11 mouse cellular contexts compared by ENCODE assay signal in the genomic region with DNA sequence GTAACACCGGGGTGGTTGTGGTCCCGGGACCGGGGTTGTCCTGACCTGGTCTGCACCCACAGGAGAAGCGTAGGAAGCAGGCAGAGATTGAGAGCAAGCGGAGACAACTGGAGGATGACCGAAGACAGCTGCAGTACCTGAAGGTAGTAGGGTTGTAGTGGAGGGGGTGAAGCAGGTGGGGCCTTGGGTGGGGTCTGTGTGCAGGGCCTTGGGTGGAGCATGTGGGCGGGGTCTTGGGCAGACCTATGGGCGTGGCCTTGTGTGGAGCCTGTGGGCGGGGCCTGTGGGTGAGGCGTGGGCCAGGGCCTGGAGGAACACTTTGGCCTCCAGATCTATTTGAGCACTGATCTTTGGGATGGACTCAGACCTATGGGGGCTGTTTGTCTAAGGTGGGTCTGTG. TPM values are rescaled to one million over a fixed set of nuclear protein-coding genes. Genes with fewer than 3 reads are reported as not detected.
DNase-seq lines count a peak whose midpoint lies in the region; ATAC-seq and TF ChIP-seq lines count a peak whose summit lies in the region.
"Had no signal": no experiment of that assay in that cellular context is flagged by ENCODE, and none has a peak within 500 bp of the region (broad histone marks: within the 10 kb centered on the region; RNA-seq: fewer than 3 reads in every experiment).

No protein-coding gene starts in this region.

- H3K27me3 ChIP-seq in kidney, adult 2 months (replicated peaks; ENCODE audit: control insufficient read depth, insufficient read depth, low read length), result no peaks in the 10 kb centered on the region
- no peaks in the 10 kb centered on the region for H3K27me3 ChIP-seq in heart, embryonic 10.5 days (ENCODE audit: insufficient read depth, poor library complexity, severe bottlenecking)
- no peaks in the 10 kb centered on the region for H3K27me3 ChIP-seq in liver, embryonic 11.5 days (replicated peaks; ENCODE audit: control insufficient read depth, insufficient read depth, low read length)

- no peak overlapping the region for H3K9ac ChIP-seq in liver, embryonic 11.5 days (ENCODE audit: low read depth, low read length)

- no peak for TF ChIP-seq CTCF in kidney, adult 2 months (conservative IDR thresholded peaks at IDR 0.05; ENCODE audit: insufficient read depth, insufficient read length, low read depth, low read length)

- peaks cover 14% of the 10 kb centered on the region for H3K4me1 ChIP-seq in kidney, adult 2 months (ENCODE audit: control insufficient read depth, insufficient read depth, low read length)
- H3K4me1 ChIP-seq in heart, embryonic 10.5 days, result peaks cover 60% of the 10 kb centered on the region
- peaks cover 45% of the 10 kb centered on the region for H3K4me1 ChIP-seq in liver, embryonic 11.5 days (replicated peaks; ENCODE audit: control insufficient read depth, insufficient read depth, low read length)

- WGBS in kidney, adult 2 months, result 68% methylated on average over 10 of the region's 10 CpGs
- 71% methylated on average over 10 of the region's 10 CpGs for WGBS in heart, embryonic 10.5 days
- WGBS in liver, embryonic 11.5 days, result 68% methylated on average over 10 of the region's 10 CpGs

- peak overlapping the region; percentile 21; the same call in 1 of the 2 replicates for H3K4me3 ChIP-seq in kidney, adult 2 months (ENCODE audit: insufficient read depth, low read depth, low read length)
- peak overlapping the region; percentile 25 for H3K4me3 ChIP-seq in heart, embryonic 10.5 days
- no peak overlapping the region for H3K4me3 ChIP-seq in liver, embryonic 11.5 days (ENCODE audit: low read depth, low read length)
- H3K4me3 ChIP-seq: erythroblast, embryonic 14.5 days; megakaryocyte, embryonic 14.5 days had no signal

- no peak overlapping the region for H3K4me2 ChIP-seq in liver, embryonic 11.5 days

- H3K9me3 ChIP-seq in heart, embryonic 10.5 days, result no peaks in the 10 kb centered on the region
- H3K9me3 ChIP-seq in liver, embryonic 11.5 days (ENCODE audit: control insufficient read depth, low read length), result no peaks in the 10 kb centered on the region
- H3K9me3 ChIP-seq: G1E; megakaryocyte, embryonic 14.5 days had no signal

- TF ChIP-seq POLR2A in kidney, adult 2 months (IDR thresholded peaks at IDR 0.05; ENCODE audit: low read depth, low read length), result no peak

- peak; percentile 66 for DNase-seq in kidney, adult 2 months
- DNase-seq in kidney, adult 8-10 months, result no peak
- DNase-seq in R1 (ENCODE audit: low read depth, low spot score), result peak; percentile 70
- DNase-seq in heart, embryonic 10.5 days (ENCODE audit: low spot score), result no peak
- no peak for DNase-seq in liver, embryonic 11.5 days (ENCODE audit: low spot score)
- DNase-seq in urinary bladder, postnatal 14 days (ENCODE audit: low spot score), result no peak
- no peak for DNase-seq in frontal cortex, postnatal 36 days (ENCODE audit: low spot score in 2 of 2)

- 0 out of 2 replicates have a peak overlapping the region, but pooled peaks have one; percentile 9 for H3K27ac ChIP-seq in kidney, adult 2 months (ENCODE audit: insufficient read depth, low read depth, low read length)
- peak overlapping the region; percentile 81; the same call in 1 of the 2 replicates for H3K27ac ChIP-seq in heart, embryonic 10.5 days
- no peak overlapping the region; the same call in 1 of the 2 replicates for H3K27ac ChIP-seq in liver, embryonic 11.5 days (ENCODE audit: low read depth, low read length)

- ATAC-seq in liver, embryonic 11.5 days (replicated peaks; ENCODE audit: low FRiP score), result peak; percentile 53; the same call in 1 of the 2 replicates
- no peak for ATAC-seq in erythroblast, adult 5-6 weeks (replicated peaks; ENCODE audit: low FRiP score, poor library complexity, severe bottlenecking)

- H3K36me3 ChIP-seq in kidney, adult 2 months (ENCODE audit: control insufficient read depth, insufficient read depth, low read length), result no peaks in the 10 kb centered on the region; the same call in 1 of the 2 replicates
- H3K36me3 ChIP-seq in heart, embryonic 10.5 days, result peaks cover 33% of the 10 kb centered on the region
- H3K36me3 ChIP-seq in liver, embryonic 11.5 days (ENCODE audit: control insufficient read depth, insufficient read depth, low read length), result peaks cover 3% of the 10 kb centered on the region; the same call in 1 of the 2 replicates
- H3K36me3 ChIP-seq: G1E had no signal

RNA-seq across cellular contexts. Expression of a gene that starts 13.6 kb away (rescaled TPM):
- polyA plus RNA-seq in kidney, adult 2 months (2012; rRNA removed), result 110 and 121 TPM in 2 replicates
- polyA plus RNA-seq in heart, embryonic 10.5 days (2016; fragmentation: Nextera tagmentation; extraction: Ambion mirVana), result 80.7 and 83.1 TPM in 2 replicates
- 27.6 and 28.6 TPM in 2 replicates for polyA plus RNA-seq in liver, embryonic 11.5 days (2014; fragmentation: Nextera tagmentation; extraction: Ambion mirVana)
- total RNA-seq in erythroblast, adult 5-6 weeks (2015; ENCODE audit: low replicate concordance), result 9.4 and 12.5 TPM in 2 replicates
- 4.5 and 10.0 TPM in 2 replicates for total RNA-seq in erythroblast, adult 5-6 weeks (2017; ENCODE audit: low replicate concordance)

RNA-seq across cellular contexts. Expression of a gene that starts 13.8 kb away (rescaled TPM):
- polyA plus RNA-seq in kidney, adult 2 months (2012; rRNA removed), result 17.9 and 19.9 TPM in 2 replicates
- polyA plus RNA-seq in heart, embryonic 10.5 days (2016; fragmentation: Nextera tagmentation; extraction: Ambion mirVana), result 0.21 and 0.82 TPM in 2 replicates
- polyA plus RNA-seq in liver, embryonic 11.5 days (2014; fragmentation: Nextera tagmentation; extraction: Ambion mirVana), result 0.69 and 1.5 TPM in 2 replicates
- not detected in 2 replicates for total RNA-seq in erythroblast, adult 5-6 weeks (2015; ENCODE audit: low replicate concordance)
- not detected in 2 replicates for total RNA-seq in erythroblast, adult 5-6 weeks (2017; ENCODE audit: low replicate concordance)
- polyA plus RNA-seq: erythroblast, embryonic 14.5 days; G1E had no signal

RNA-seq across cellular contexts. Expression of a gene that starts 16.2 kb away (rescaled TPM):
- 0.03 and 0.08 TPM in 2 replicates for polyA plus RNA-seq in kidney, adult 2 months (2012; rRNA removed)
- not detected in 2 replicates for polyA plus RNA-seq in heart, embryonic 10.5 days (2016; fragmentation: Nextera tagmentation; extraction: Ambion mirVana)
- polyA plus RNA-seq in liver, embryonic 11.5 days (2014; fragmentation: Nextera tagmentation; extraction: Ambion mirVana), result 1.5 and 1.7 TPM in 2 replicates
- total RNA-seq in erythroblast, adult 5-6 weeks (2015; ENCODE audit: low replicate concordance), result 30.5 and 45.0 TPM in 2 replicates
- total RNA-seq in erythroblast, adult 5-6 weeks (2017; ENCODE audit: low replicate concordance), result 6.8 and 14.3 TPM in 2 replicates
- polyA plus RNA-seq: G1E had no signal

RNA-seq across cellular contexts. Expression of a gene that starts 29.9 kb away (rescaled TPM):
- 17.0 and 24.1 TPM in 2 replicates for polyA plus RNA-seq in kidney, adult 2 months (2012; rRNA removed)
- 7.9 and 8.0 TPM in 2 replicates for polyA plus RNA-seq in heart, embryonic 10.5 days (2016; fragmentation: Nextera tagmentation; extraction: Ambion mirVana)
- polyA plus RNA-seq in liver, embryonic 11.5 days (2014; fragmentation: Nextera tagmentation; extraction: Ambion mirVana), result 1.8 and 2.6 TPM in 2 replicates
- total RNA-seq in erythroblast, adult 5-6 weeks (2015; ENCODE audit: low replicate concordance), result 1.7 and 5.8 TPM in 2 replicates
- not detected in 2 replicates for total RNA-seq in erythroblast, adult 5-6 weeks (2017; ENCODE audit: low replicate concordance)

RNA-seq across cellular contexts. Expression of a gene that starts 40.2 kb away (rescaled TPM):
- 90.2 and 122 TPM in 2 replicates for polyA plus RNA-seq in kidney, adult 2 months (2012; rRNA removed)
- 84.4 and 113 TPM in 2 replicates for polyA plus RNA-seq in heart, embryonic 10.5 days (2016; fragmentation: Nextera tagmentation; extraction: Ambion mirVana)
- 105 and 119 TPM in 2 replicates for polyA plus RNA-seq in liver, embryonic 11.5 days (2014; fragmentation: Nextera tagmentation; extraction: Ambion mirVana)
- total RNA-seq in erythroblast, adult 5-6 weeks (2015; ENCODE audit: low replicate concordance), result 11.3 and 12.1 TPM in 2 replicates
- total RNA-seq in erythroblast, adult 5-6 weeks (2017; ENCODE audit: low replicate concordance), result 2.6 and 10.7 TPM in 2 replicates

Comparison
In these comparisons a context has a peak if more than half of its experiments do, and no peak if none do; other contexts are left out.
1. DNase-seq: peak in kidney, adult 2 months (single experiment) and R1 (single experiment); none in kidney, adult 8-10 months (0 of 2), heart, embryonic 10.5 days (single experiment), liver, embryonic 11.5 days (single experiment), urinary bladder, postnatal 14 days (single experiment) and frontal cortex, postnatal 36 days (0 of 2).